Mouse (Mus musculus) ES-E14 (cell line): Measurements from ENCODE around the gene Eefsec.

Source experiments
- CHD2 ChIP-seq: IDR thresholded peaks from 2 replicates; pipeline ENCODE4 v1.6.1; 2014; ENCODE audit warnings: mild to moderate bottlenecking, low read depth, low read length, inconsistent platforms
- HCFC1 ChIP-seq: IDR thresholded peaks from 2 replicates; pipeline ENCODE4 v1.6.1; 2012; ENCODE audit warnings: low read length, inconsistent platforms, borderline replicate concordance; ENCODE audit not compliant: insufficient read depth
- MAFK ChIP-seq: IDR thresholded peaks from 2 replicates; pipeline ENCODE4 v1.6.1; 2014; ENCODE audit warnings: mild to moderate bottlenecking, low read depth, low read length, inconsistent platforms; ENCODE audit not compliant: insufficient read depth
- ZC3H11A ChIP-seq: IDR thresholded peaks from 2 replicates; pipeline ENCODE4 v1.6.1; 2012; ENCODE audit warnings: low read depth, mild to moderate bottlenecking, inconsistent platforms, low read length, borderline replicate concordance
- ZNF384 ChIP-seq: IDR thresholded peaks from 2 replicates; pipeline ENCODE4 v1.6.1; 2012; ENCODE audit warnings: low read depth, low read length, inconsistent platforms

DNA sequence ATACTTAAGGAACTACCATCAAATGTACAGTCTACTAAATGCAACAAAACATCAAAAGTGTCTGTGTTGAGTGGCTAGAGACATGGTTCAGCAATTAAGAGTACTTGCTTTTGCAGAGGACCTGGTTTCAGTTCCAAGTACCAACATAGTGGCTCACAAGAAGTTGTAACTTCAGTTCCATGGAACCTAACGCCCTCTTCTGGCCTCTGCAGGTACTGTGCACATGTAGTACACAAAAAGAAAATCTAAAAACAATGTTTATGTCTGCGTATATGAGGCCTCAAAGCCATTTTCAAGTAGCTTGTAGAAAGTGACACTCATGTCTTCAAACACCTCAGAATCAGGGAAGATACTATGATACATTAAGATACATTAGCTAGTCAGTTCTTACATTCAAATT, 48.4 kb downstream of the Eefsec start:
- TF ChIP-seq CHD2: no peak
- TF ChIP-seq HCFC1: no peak
- TF ChIP-seq MAFK: no peak
- TF ChIP-seq ZNF384: no peak
- no peak for TF ChIP-seq ZC3H11A
